Mouse (Mus musculus): ENCODE data around the gene Kif11. TPM values are rescaled to one million over a fixed set of nuclear protein-coding genes. Genes with fewer than 3 reads are reported as not detected.
A peak's percentile ranks its signal among the peaks of the same experiment; 100 is the strongest.

Gene Kif11
- polyA plus RNA-seq, 1 experiment from 2014 or later = 8.9 TPM

- Histone ChIP-seq H3K9me3 (ENCODE audit: control insufficient read depth) (no peaks in the 10 kb centered on the region), H3K4me3 (ENCODE audit: low read depth, low read length) (no peak overlapping the region), H3K27ac (ENCODE audit: low read depth, low read length) (no peak overlapping the region), H3K27me3 (replicated peaks; ENCODE audit: control insufficient read depth, insufficient read depth, low read length) (no peaks in the 10 kb centered on the region), H3K4me2 (replicated peaks; ENCODE audit: low read depth) (no peak overlapping the region), H3K4me1 (replicated peaks; ENCODE audit: control insufficient read depth, insufficient read depth, low read length) (no peaks in the 10 kb centered on the region), H3K9ac (ENCODE audit: low read depth, low read length) (no peak overlapping the region), H3K36me3 (ENCODE audit: control insufficient read depth, insufficient read depth) (peaks cover 32% of the 10 kb centered on the region)
- no peak for TF ChIP-seq CTCF (IDR thresholded peaks at IDR 0.05; ENCODE audit: low read depth)
- WGBS = 94% methylated on average over 3 of the region's 3 CpGs
- ATAC-seq = no peak
Measured at GRCm38 (mm10) chr19:37391869-37392268, 15.7 kb downstream of the Kif11 start.

GRCm38 (mm10) chr19:37396279-37396678 is 20.1 kb downstream of the Kif11 start:
- Histone ChIP-seq H3K36me3 (ENCODE audit: control insufficient read depth, insufficient read depth) (peaks cover 43% of the 10 kb centered on the region), H3K9ac (ENCODE audit: low read depth, low read length) (no peak overlapping the region), H3K4me2 (replicated peaks; ENCODE audit: low read depth) (no peak overlapping the region), H3K4me3 (ENCODE audit: low read depth, low read length) (no peak overlapping the region), H3K27me3 (replicated peaks; ENCODE audit: control insufficient read depth, insufficient read depth, low read length) (no peaks in the 10 kb centered on the region), H3K4me1 (replicated peaks; ENCODE audit: control insufficient read depth, insufficient read depth, low read length) (no peaks in the 10 kb centered on the region), H3K27ac (ENCODE audit: low read depth, low read length) (no peak overlapping the region), H3K9me3 (ENCODE audit: control insufficient read depth) (no peaks in the 10 kb centered on the region)
- no peak for ATAC-seq
- 97% methylated on average over 3 of the region's 3 CpGs for WGBS
- no peak for TF ChIP-seq CTCF (IDR thresholded peaks at IDR 0.05; ENCODE audit: low read depth)

- 88% methylated on average over 6 of the region's 6 CpGs for WGBS
Measured at GRCm38 (mm10) chr19:37400936-37401335, 24.7 kb downstream of the Kif11 start.

GRCm38 (mm10) chr19:37418294-37418693 is 42.1 kb downstream of the Kif11 start:
- no peak for ATAC-seq
- 81% methylated on average over 4 of the region's 4 CpGs for WGBS
- TF ChIP-seq CTCF (IDR thresholded peaks at IDR 0.05; ENCODE audit: low read depth) = peak; percentile 67

More at GRCm38 (mm10) chr19:37400936-37401335, 24.7 kb downstream of the Kif11 start:
- no peak overlapping the region for H3K4me2 ChIP-seq (replicated peaks; ENCODE audit: low read depth)
- no peak for TF ChIP-seq CTCF (IDR thresholded peaks at IDR 0.05; ENCODE audit: low read depth)
- H3K9ac ChIP-seq (ENCODE audit: low read depth, low read length) = no peak overlapping the region
- no peaks in the 10 kb centered on the region for H3K9me3 ChIP-seq (ENCODE audit: control insufficient read depth)
- H3K4me3 ChIP-seq (ENCODE audit: low read depth, low read length) = no peak overlapping the region
- ATAC-seq = no peak
- H3K4me1 ChIP-seq (replicated peaks; ENCODE audit: control insufficient read depth, insufficient read depth, low read length) = no peaks in the 10 kb centered on the region
- H3K27me3 ChIP-seq (replicated peaks; ENCODE audit: control insufficient read depth, insufficient read depth, low read length) = no peaks in the 10 kb centered on the region
- H3K27ac ChIP-seq (ENCODE audit: low read depth, low read length) = no peak overlapping the region
- peaks cover 41% of the 10 kb centered on the region for H3K36me3 ChIP-seq (ENCODE audit: control insufficient read depth, insufficient read depth)

GRCm38 (mm10) chr19:37419613-37420012 is 43.4 kb downstream of the Kif11 start:
- Histone ChIP-seq H3K4me3 (ENCODE audit: low read depth, low read length) (no peak overlapping the region), H3K27me3 (replicated peaks; ENCODE audit: control insufficient read depth, insufficient read depth, low read length) (no peaks in the 10 kb centered on the region), H3K9me3 (ENCODE audit: control insufficient read depth) (no peaks in the 10 kb centered on the region), H3K4me2 (replicated peaks; ENCODE audit: low read depth) (no peak overlapping the region), H3K4me1 (replicated peaks; ENCODE audit: control insufficient read depth, insufficient read depth, low read length) (no peaks in the 10 kb centered on the region), H3K36me3 (ENCODE audit: control insufficient read depth, insufficient read depth) (peaks cover 33% of the 10 kb centered on the region), H3K27ac (ENCODE audit: low read depth, low read length) (no peak overlapping the region), H3K9ac (ENCODE audit: low read depth, low read length) (no peak overlapping the region)
- TF ChIP-seq CTCF (IDR thresholded peaks at IDR 0.05; ENCODE audit: low read depth) = peak; percentile 81
- 44% methylated on average over 3 of the region's 3 CpGs for WGBS
- no peak for ATAC-seq

More at GRCm38 (mm10) chr19:37418294-37418693, 42.1 kb downstream of the Kif11 start:
- Histone ChIP-seq H3K9me3 (ENCODE audit: control insufficient read depth) (no peaks in the 10 kb centered on the region), H3K27ac (ENCODE audit: low read depth, low read length) (no peak overlapping the region), H3K27me3 (replicated peaks; ENCODE audit: control insufficient read depth, insufficient read depth, low read length) (no peaks in the 10 kb centered on the region), H3K4me2 (replicated peaks; ENCODE audit: low read depth) (no peak overlapping the region), H3K9ac (ENCODE audit: low read depth, low read length) (no peak overlapping the region), H3K4me1 (replicated peaks; ENCODE audit: control insufficient read depth, insufficient read depth, low read length) (no peaks in the 10 kb centered on the region), H3K4me3 (ENCODE audit: low read depth, low read length) (no peak overlapping the region), H3K36me3 (ENCODE audit: control insufficient read depth, insufficient read depth) (peaks cover 33% of the 10 kb centered on the region)

- WGBS = 70% methylated on average over 5 of the region's 5 CpGs
Measured at GRCm38 (mm10) chr19:37428589-37428988, 52.4 kb downstream of the Kif11 start.

More at GRCm38 (mm10) chr19:37428589-37428988, 52.4 kb downstream of the Kif11 start:
- no peak for ATAC-seq
- H3K27ac ChIP-seq (ENCODE audit: low read depth, low read length) = no peak overlapping the region
- no peak overlapping the region for H3K4me2 ChIP-seq (replicated peaks; ENCODE audit: low read depth)
- no peaks in the 10 kb centered on the region for H3K4me1 ChIP-seq (replicated peaks; ENCODE audit: control insufficient read depth, insufficient read depth, low read length)
- no peaks in the 10 kb centered on the region for H3K9me3 ChIP-seq (ENCODE audit: control insufficient read depth)
- TF ChIP-seq CTCF (IDR thresholded peaks at IDR 0.05; ENCODE audit: low read depth) = no peak
- no peak overlapping the region for H3K9ac ChIP-seq (ENCODE audit: low read depth, low read length)
- no peaks in the 10 kb centered on the region for H3K36me3 ChIP-seq (ENCODE audit: control insufficient read depth, insufficient read depth)
- H3K4me3 ChIP-seq (ENCODE audit: low read depth, low read length) = no peak overlapping the region
- peaks cover 36% of the 10 kb centered on the region for H3K27me3 ChIP-seq (replicated peaks; ENCODE audit: control insufficient read depth, insufficient read depth, low read length)
